In the genomic region with DNA sequence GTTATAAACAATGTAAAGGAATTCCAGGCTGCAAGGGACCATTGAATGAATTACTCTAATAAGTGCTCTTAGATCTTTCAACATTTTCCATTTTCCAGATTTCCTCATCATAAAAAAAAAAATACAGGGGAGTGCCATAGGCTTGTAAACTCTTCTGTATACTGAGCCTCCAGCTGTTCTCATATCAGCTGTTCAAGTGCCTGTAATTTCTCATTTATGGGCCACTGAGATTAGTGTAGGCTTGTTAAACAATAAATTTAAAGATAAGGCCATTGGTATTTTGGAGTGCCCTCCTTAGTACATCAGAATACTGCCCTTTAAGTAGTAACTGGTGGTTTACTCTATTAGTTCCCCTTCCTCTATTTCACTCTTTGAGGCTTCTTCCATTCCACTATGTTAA, we compare ENCODE assay signal across 21 mouse cellular contexts.
A peak's percentile ranks its signal among the peaks of the same experiment; 100 is the strongest.
DNase-seq lines count a peak whose midpoint lies in the region; ATAC-seq and TF ChIP-seq lines count a peak whose summit lies in the region.
"Had no signal": no experiment of that assay in that cellular context is flagged by ENCODE, and none has a peak within 500 bp of the region (broad histone marks: within the 10 kb centered on the region; RNA-seq: fewer than 3 reads in every experiment).

No protein-coding gene starts in this region.

- H3K9me3 ChIP-seq in intestine, embryonic 15.5 days: no peaks in the 10 kb centered on the region
- no peaks in the 10 kb centered on the region for H3K9me3 ChIP-seq in intestine, embryonic 16.5 days (ENCODE audit: control insufficient read depth, low read length)
- H3K9me3 ChIP-seq in intestine, postnatal 0 days (ENCODE audit: control insufficient read depth): no peaks in the 10 kb centered on the region

- H3K27ac ChIP-seq in intestine, embryonic 15.5 days: no peak overlapping the region
- no peak overlapping the region for H3K27ac ChIP-seq in intestine, embryonic 16.5 days (ENCODE audit: low read length)
- H3K27ac ChIP-seq in intestine, postnatal 0 days (ENCODE audit: low read depth, low read length): no peak overlapping the region

- TF ChIP-seq CTCF in intestine, postnatal 0 days (IDR thresholded peaks at IDR 0.05; ENCODE audit: low read depth): no peak

- H3K4me3 ChIP-seq in intestine, embryonic 15.5 days (replicated peaks): no peak overlapping the region
- no peak overlapping the region for H3K4me3 ChIP-seq in intestine, embryonic 16.5 days (ENCODE audit: low read length)
- H3K4me3 ChIP-seq in intestine, postnatal 0 days (ENCODE audit: low read depth, low read length): no peak overlapping the region

- no peaks in the 10 kb centered on the region for H3K36me3 ChIP-seq in intestine, embryonic 15.5 days
- no peaks in the 10 kb centered on the region for H3K36me3 ChIP-seq in intestine, embryonic 16.5 days (ENCODE audit: control insufficient read depth, insufficient read depth, low read length)
- H3K36me3 ChIP-seq in intestine, postnatal 0 days (ENCODE audit: control insufficient read depth, insufficient read depth): no peaks in the 10 kb centered on the region
- H3K36me3 ChIP-seq: G1E had no signal

- no peak overlapping the region for H3K4me2 ChIP-seq in intestine, embryonic 15.5 days (replicated peaks)
- H3K4me2 ChIP-seq in intestine, embryonic 16.5 days (ENCODE audit: low read depth, low read length): no peak overlapping the region
- H3K4me2 ChIP-seq in intestine, postnatal 0 days (replicated peaks; ENCODE audit: low read depth): no peak overlapping the region

- no peak for DNase-seq in heart, adult 11 months
- DNase-seq in heart, adult 18-20 months: no peak
- no peak for DNase-seq in layer of hippocampus, adult 11-12 months (ENCODE audit: low spot score)
- DNase-seq: adrenal gland, adult 2 months; adrenal gland, adult 8-10 months; adrenal gland, postnatal 10 days; adrenal gland, postnatal 14 days; adrenal gland, postnatal 25 days; adrenal gland, postnatal 36 days; B cell, adult 2 months; cerebellum, adult 11 months; cerebellum, adult 11-12 months; cerebellum, adult 18-20 months had no signal

- H3K27me3 ChIP-seq in intestine, embryonic 15.5 days (replicated peaks): no peaks in the 10 kb centered on the region
- H3K27me3 ChIP-seq in intestine, embryonic 16.5 days (replicated peaks; ENCODE audit: control insufficient read depth, insufficient read depth, low read length): no peaks in the 10 kb centered on the region
- H3K27me3 ChIP-seq in intestine, postnatal 0 days (replicated peaks; ENCODE audit: control insufficient read depth, insufficient read depth, low read length): no peaks in the 10 kb centered on the region
- H3K27me3 ChIP-seq: CH12.LX, Patski had no signal

- peak; percentile 85 for ATAC-seq in intestine, embryonic 15.5 days
- peak; percentile 73 for ATAC-seq in intestine, embryonic 16.5 days
- peak; percentile 67 for ATAC-seq in intestine, postnatal 0 days
- ATAC-seq: activated CD4-positive, CD25-positive, alpha-beta regulatory T cell, adult 4 months; CD4-positive, CD25-positive, alpha-beta regulatory T cell, adult 4 months; Patski had no signal

- H3K9ac ChIP-seq in intestine, embryonic 15.5 days: no peak overlapping the region
- no peak overlapping the region for H3K9ac ChIP-seq in intestine, embryonic 16.5 days (ENCODE audit: low read depth, low read length)
- no peak overlapping the region for H3K9ac ChIP-seq in intestine, postnatal 0 days (ENCODE audit: low read depth, low read length)

- H3K4me1 ChIP-seq in intestine, embryonic 15.5 days (replicated peaks): no peaks in the 10 kb centered on the region
- no peaks in the 10 kb centered on the region for H3K4me1 ChIP-seq in intestine, embryonic 16.5 days (ENCODE audit: control insufficient read depth, insufficient read depth, low read length)
- no peaks in the 10 kb centered on the region for H3K4me1 ChIP-seq in intestine, postnatal 0 days (replicated peaks; ENCODE audit: control insufficient read depth, insufficient read depth, low read length)
